Mouse (Mus musculus) olfactory bulb, adult 2 months (tissue): Measurements from ENCODE around the gene Tfap2c.

Experiments
- CTCF ChIP-seq: fragments of 200-500 bp; IDR thresholded peaks from 2 replicates; pipeline ENCODE4 v1.5.1; 2012; ENCODE audit warnings: low read depth, mild to moderate bottlenecking, low read length, moderate library complexity; ENCODE audit not compliant: insufficient read depth
- POLR2A ChIP-seq: fragments of 200-500 bp; IDR thresholded peaks from 2 replicates; pipeline ENCODE4 v1.6.1; 2012; ENCODE audit warnings: mild to moderate bottlenecking, low read depth, low read length, moderate library complexity; ENCODE audit not compliant: insufficient read depth

GRCm38 (mm10) chr2:172501341-172501740, 48.1 kb upstream of the Tfap2c start:
- TF ChIP-seq CTCF (peak; percentile 34; the same call in 1 of the 2 replicates), POLR2A (no peak)
